Mouse (Mus musculus) urinary bladder, adult 2 months (tissue): ENCODE data around the gene Gm10147. TPM values are rescaled to one million over a fixed set of nuclear protein-coding genes. Genes with fewer than 3 reads are reported as not detected.
"Not testable (repeated sequence)": the region's sequence is repeated elsewhere in the genome, so short reads cannot be mapped to it uniquely, and the experiment has no call there.

Source experiments
- DNase-seq: peaks from one replicate; pipeline ENCODE4 v3.0.0; 2022; ENCODE audit warnings: low spot score
- polyA plus RNA-seq: library from polyadenylated mRNA; depleted of rRNA; stranded (reverse); fragments of >200 nt; gene quantifications from 2 replicates; pipeline ENCODE4 v1.2.3, GENCODE M21; 2012; rRNA removed

Gene Gm10147
- polyA plus RNA-seq = not detected in 2 replicates

DNA sequence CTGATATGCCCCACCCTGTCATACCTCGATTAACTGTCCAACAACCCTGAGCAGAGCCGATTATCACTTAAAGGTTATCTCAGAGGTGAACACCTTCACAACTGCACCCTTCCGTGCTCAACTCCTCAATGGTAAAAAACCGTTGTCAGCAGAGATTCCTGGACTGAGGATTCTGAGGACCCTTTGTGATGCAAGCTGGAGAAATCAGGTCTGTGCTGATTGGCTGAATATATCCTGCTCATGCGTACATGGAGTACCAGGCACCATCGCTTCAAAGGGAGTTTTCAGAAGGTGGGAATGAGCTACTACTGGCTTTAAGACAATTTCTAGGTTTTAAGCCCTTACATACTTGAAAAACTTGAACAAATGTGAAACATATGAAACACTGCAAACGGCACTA lies at the start of gene Gm10147:
Gm10147 (minus strand) TSS at position 101 of the 400 bp plus-strand sequence.
- DNase-seq = not testable (repeated sequence)
